Mouse (Mus musculus) MEL (cell line): ENCODE measurements at regions not wholly inside any gene's neighbourhood (a gene's known extent, or its start where the extent isn't known, plus 50 kb on each side); places are given as distances from the start of the nearest gene placed in this dataset.

Experiments
- DNase-seq: peaks from one replicate; pipeline ENCODE4 v3.0.0; 2011; ENCODE audit warnings: low read depth, low spot score
- H3K27ac ChIP-seq: 2 replicates; pipeline ENCODE4 v1.5.1; 2012; ENCODE audit warnings: low read depth, mild to moderate bottlenecking, control low read depth, low read length, moderate library complexity; ENCODE audit not compliant: control insufficient read depth
- H3K27me3 ChIP-seq, 2 experiments: fragments of 150-350 bp in 1 of 2; sonication (generic) in 1 of 2; 2 replicates each; pipeline ENCODE4 v1.6.1; 2012; ENCODE audit warnings: low read length in 2 of 2, mild to moderate bottlenecking in 2 of 2, improper control_type of control experiment in 1 of 2, moderate library complexity in 1 of 2; ENCODE audit not compliant: insufficient read depth in 2 of 2, control insufficient read depth in 1 of 2
- H3K36me3 ChIP-seq, 2 experiments: 2 replicates each; pipeline ENCODE4 v1.6.1; 2012 to 2014; ENCODE audit warnings: low read length in 2 of 2, improper control_type of control experiment in 1 of 2, inconsistent platforms in 1 of 2, mild to moderate bottlenecking in 1 of 2; ENCODE audit not compliant: insufficient read depth in 2 of 2, control insufficient read depth in 1 of 2
- H3K4me1 ChIP-seq, 2 experiments: fragments of 150-350 bp in 1 of 2; sonication (generic) in 1 of 2; 2 replicates each; pipeline ENCODE4 v1.6.1; 2012; ENCODE audit warnings: low read length in 2 of 2, improper control_type of control experiment in 1 of 2, mild to moderate bottlenecking in 1 of 2; ENCODE audit not compliant: insufficient read depth in 2 of 2, control insufficient read depth in 1 of 2
- H3K4me3 ChIP-seq, 2 experiments: fragments of 150-350 bp in 1 of 2; sonication (generic) in 1 of 2; 2 replicates each; pipeline ENCODE4 v1.5.1; 2012; ENCODE audit warnings: low read depth in 2 of 2, low read length in 2 of 2, mild to moderate bottlenecking in 2 of 2, moderate library complexity in 2 of 2, control low read depth in 1 of 2, improper control_type of control experiment in 1 of 2; ENCODE audit not compliant: control insufficient read depth in 1 of 2, insufficient read depth in 1 of 2
- H3K79me2 ChIP-seq: 2 replicates; pipeline ENCODE4 v1.6.1; 2012; ENCODE audit warnings: mild to moderate bottlenecking, low read length, moderate library complexity; ENCODE audit not compliant: control insufficient read depth, poor library complexity, insufficient read depth
- H3K9ac ChIP-seq: 2 replicates; pipeline ENCODE4 v1.6.1; 2012; ENCODE audit warnings: low read depth, mild to moderate bottlenecking, control low read depth, low read length, moderate library complexity; ENCODE audit not compliant: control insufficient read depth, poor library complexity, severe bottlenecking
- H3K9me3 ChIP-seq: fragments of 150-350 bp; sonication (generic); replicated peaks from 2 replicates; pipeline ENCODE4 v1.6.1; 2012; ENCODE audit warnings: mild to moderate bottlenecking, low read length, improper control_type of control experiment, moderate library complexity; ENCODE audit not compliant: insufficient read depth
- E2F4 ChIP-seq: IDR thresholded peaks from 2 replicates; pipeline ENCODE4 v1.6.1; 2011; ENCODE audit warnings: low read depth, low read length, improper control_type of control experiment, borderline replicate concordance
- EP300 ChIP-seq, 2 experiments: IDR thresholded peaks; 2 replicates each; pipeline ENCODE4 v1.6.1; 2011; ENCODE audit warnings: improper control_type of control experiment in 2 of 2, low read length in 2 of 2, low read depth in 1 of 2, mild to moderate bottlenecking in 1 of 2
- HCFC1 ChIP-seq: IDR thresholded peaks from 2 replicates; pipeline ENCODE4 v1.6.1; 2012; ENCODE audit warnings: low read depth, mild to moderate bottlenecking, inconsistent platforms, low read length, improper control_type of control experiment, moderate library complexity
- MAX ChIP-seq: IDR thresholded peaks from 2 replicates; pipeline ENCODE4 v1.6.1; 2011; ENCODE audit warnings: low read length, improper control_type of control experiment
- MYB ChIP-seq: IDR thresholded peaks from 2 replicates; pipeline ENCODE4 v1.6.1; 2011; ENCODE audit warnings: mild to moderate bottlenecking, low read depth, low read length, improper control_type of control experiment
- POLR2AphosphoS2 ChIP-seq: IDR thresholded peaks from 2 replicates; pipeline ENCODE4 v1.6.1; 2011; ENCODE audit warnings: low read length, improper control_type of control experiment
- RAD21 ChIP-seq: IDR thresholded peaks from 2 replicates; pipeline ENCODE4 v1.6.1; 2011; ENCODE audit warnings: mild to moderate bottlenecking, low read depth, low read length, improper control_type of control experiment
- RCOR1 ChIP-seq: IDR thresholded peaks from 2 replicates; pipeline ENCODE4 v1.6.1; 2012; ENCODE audit warnings: low read depth, mild to moderate bottlenecking, inconsistent platforms, low read length, improper control_type of control experiment
- SIN3A ChIP-seq: IDR thresholded peaks from 2 replicates; pipeline ENCODE4 v1.6.1; 2012; ENCODE audit warnings: low read length, improper control_type of control experiment, inconsistent platforms
- TAL1 ChIP-seq: IDR thresholded peaks from 2 replicates; pipeline ENCODE4 v1.6.1; 2012; ENCODE audit warnings: mild to moderate bottlenecking, inconsistent platforms, low read length, moderate library complexity, mixed read lengths
- UBTF ChIP-seq: IDR thresholded peaks from 2 replicates; pipeline ENCODE4 v1.6.1; 2012; ENCODE audit warnings: low read depth, mild to moderate bottlenecking, inconsistent platforms, low read length, improper control_type of control experiment, moderate library complexity, borderline replicate concordance; ENCODE audit not compliant: insufficient read depth
- USF2 ChIP-seq, 2 experiments: IDR thresholded peaks; 2 replicates each; pipeline ENCODE4 v1.6.1; 2011 to 2012; ENCODE audit warnings: improper control_type of control experiment in 2 of 2, low read length in 2 of 2, borderline replicate concordance in 1 of 2, inconsistent platforms in 1 of 2, low read depth in 1 of 2, mild to moderate bottlenecking in 1 of 2; ENCODE audit not compliant: insufficient read depth in 1 of 2

DNA sequence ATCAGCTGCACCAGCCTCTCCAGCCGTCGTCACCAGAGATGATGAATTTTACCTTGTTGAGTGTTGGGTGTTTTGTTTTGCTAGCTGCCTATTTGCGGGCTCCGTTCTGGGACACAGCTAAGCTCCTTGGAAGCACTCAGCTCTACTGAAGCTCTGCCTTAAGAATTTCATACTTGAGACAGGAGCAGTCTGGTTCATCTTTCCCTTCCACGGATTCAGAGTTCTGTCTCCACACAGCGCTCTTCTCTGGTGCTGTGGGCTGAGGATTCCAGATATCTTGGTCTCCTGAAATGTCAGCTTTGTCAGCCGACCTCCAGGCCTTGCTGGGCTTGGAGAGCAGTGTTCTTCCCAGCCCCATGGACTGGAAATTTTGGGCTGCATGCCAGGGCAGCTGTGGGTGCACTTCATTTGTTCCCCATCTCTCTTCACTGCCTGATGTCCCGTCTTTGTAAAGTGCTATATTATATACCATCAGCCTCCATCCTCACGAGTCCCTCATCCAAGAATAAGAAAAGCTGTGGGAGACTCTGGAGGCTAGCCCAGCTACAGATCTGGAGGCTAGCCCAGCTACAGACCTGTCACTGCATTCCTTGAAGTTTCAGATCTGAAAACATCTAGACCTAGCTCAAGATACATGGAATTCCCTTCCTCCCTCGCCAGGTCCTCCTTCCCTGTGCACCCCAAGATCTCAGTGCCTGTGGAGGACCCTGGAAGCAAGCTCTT, 337.0 kb downstream of the Ptpru start:
- H3K9me3 ChIP-seq, result no peaks in the 10 kb centered on the region
- H3K27ac ChIP-seq, result no peak overlapping the region
- no peaks in the 10 kb centered on the region for H3K4me1 ChIP-seq
- no peaks in the 10 kb centered on the region for H3K27me3 ChIP-seq
- no peaks in the 10 kb centered on the region for H3K36me3 ChIP-seq
- no peak for DNase-seq
- no peak overlapping the region for H3K9ac ChIP-seq
- no peak overlapping the region for H3K4me3 ChIP-seq
- TF ChIP-seq USF2 (IDR thresholded peaks at IDR 0.05; ENCODE audit: borderline replicate concordance in 1 of 2, insufficient read depth in 1 of 2, low read depth in 1 of 2, low read length in 2 of 2), result no peak
- no peak for TF ChIP-seq POLR2AphosphoS2
- no peak for TF ChIP-seq EP300 (IDR thresholded peaks at IDR 0.05; ENCODE audit: low read depth in 1 of 2, low read length in 2 of 2)
- no peak for TF ChIP-seq HCFC1
- TF ChIP-seq E2F4, result no peak
- TF ChIP-seq RAD21, result no peak
- no peak for TF ChIP-seq SIN3A
- no peak for TF ChIP-seq MYB
- no peaks in the 10 kb centered on the region for H3K79me2 ChIP-seq

- Histone ChIP-seq H3K27me3 (no peaks in the 10 kb centered on the region), H3K36me3 (no peaks in the 10 kb centered on the region), H3K9me3 (no peaks in the 10 kb centered on the region), H3K79me2 (no peaks in the 10 kb centered on the region), H3K4me3 (no peak overlapping the region), H3K4me1 (no peaks in the 10 kb centered on the region), H3K27ac (no peak overlapping the region), H3K9ac (no peak overlapping the region)
- TF ChIP-seq UBTF (no peak), RCOR1 (no peak)
- no peak for DNase-seq
Measured at GRCm38 (mm10) chr4:131508154-131508553, 329.9 kb downstream of the Ptpru start.

GRCm38 (mm10) chr4:131511586-131511985, 326.5 kb downstream of the Ptpru start:
- no peak for DNase-seq
- H3K9me3 ChIP-seq, result no peaks in the 10 kb centered on the region
- H3K27me3 ChIP-seq, result no peaks in the 10 kb centered on the region
- H3K79me2 ChIP-seq, result no peaks in the 10 kb centered on the region
- no peaks in the 10 kb centered on the region for H3K36me3 ChIP-seq
- no peak overlapping the region for H3K4me3 ChIP-seq
- no peaks in the 10 kb centered on the region for H3K4me1 ChIP-seq
- H3K27ac ChIP-seq, result no peak overlapping the region
- TF ChIP-seq TAL1, result no peak
- TF ChIP-seq HCFC1, result no peak
- no peak for TF ChIP-seq MAX
- H3K9ac ChIP-seq, result no peak overlapping the region
